Mouse (Mus musculus): ENCODE results near the gene Tlcd2.

The Tlcd2 gene

GRCm38 (mm10) chr11:75515186-75515585 is 53.7 kb downstream of the Tlcd2 start:
- no peak for DNase-seq (ENCODE audit: extremely low read depth, low read depth)

GRCm38 (mm10) chr11:75519834-75520633 is 58.5 kb downstream of the Tlcd2 start:
- no peak for DNase-seq (ENCODE audit: extremely low read depth, low read depth)

All from MEL-GATA-1-ER (cell line).